Mouse (Mus musculus): ENCODE data around the gene Wwox.

DNA sequence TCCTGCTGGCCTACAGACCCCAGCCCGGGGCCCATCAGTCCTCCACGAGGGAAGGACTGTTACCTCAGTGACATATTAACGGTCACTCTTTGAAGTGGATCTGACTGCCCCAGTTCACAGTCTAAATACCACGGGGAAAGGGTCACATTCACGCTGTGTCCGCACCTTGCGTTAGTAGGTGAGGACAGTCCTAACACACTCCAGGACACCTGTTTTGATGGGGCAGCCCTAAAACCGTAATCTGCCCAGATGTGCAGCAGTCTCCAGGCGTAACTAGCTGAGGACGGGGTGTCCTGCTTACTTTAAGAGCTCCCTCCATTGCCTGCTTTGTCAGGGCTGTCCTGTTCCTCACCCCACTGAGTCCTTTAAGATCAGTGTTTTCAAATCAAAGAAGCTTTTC is 160.1 kb downstream of the Wwox start:
- TF ChIP-seq CTCF (IDR thresholded peaks at IDR 0.05; ENCODE audit: low read depth): no peak
- no peak for TF ChIP-seq EP300 (IDR thresholded peaks at IDR 0.05; ENCODE audit: low read depth)

All from liver, embryonic 14.5 days (tissue).